Mouse (Mus musculus) forebrain, postnatal 0 days (tissue): ENCODE measurements around the gene Stoml1. TPM values are rescaled to one million over a fixed set of nuclear protein-coding genes. Genes with fewer than 3 reads are reported as not detected.

Experiments
- ATAC-seq: fragments of 200-750 bp; cut with Nextera tagmentation; 2 replicates; pipeline ENCODE4 v1.8.0; 2017; ENCODE audit warnings: mild to moderate bottlenecking, moderate library complexity
- DNase-seq: peaks from one replicate; pipeline ENCODE4 v3.0.0-alpha.2; 2015
- H3K27ac ChIP-seq: fragments of 300-500 bp; sonication (generic); 2 replicates; pipeline ENCODE4 v1.5.1; 2014; ENCODE audit warnings: low read depth, mild to moderate bottlenecking, antibody characterized with exemption, low read length, moderate library complexity, mixed read lengths
- H3K27me3 ChIP-seq: fragments of 300-500 bp; sonication (generic); 2 replicates; pipeline ENCODE4 v1.6.1; 2014; ENCODE audit warnings: mild to moderate bottlenecking, low read length, mixed read lengths; ENCODE audit not compliant: insufficient read depth
- H3K36me3 ChIP-seq: fragments of 300-500 bp; sonication (generic); 2 replicates; pipeline ENCODE4 v1.6.1; 2014; ENCODE audit warnings: mild to moderate bottlenecking, moderate library complexity; ENCODE audit not compliant: insufficient read depth
- H3K4me1 ChIP-seq: fragments of 300-500 bp; sonication (generic); 2 replicates; pipeline ENCODE4 v1.6.1; 2014; ENCODE audit warnings: antibody characterized with exemption; ENCODE audit not compliant: insufficient read depth
- H3K4me2 ChIP-seq: fragments of 300-500 bp; sonication (generic); 2 replicates; pipeline ENCODE4 v1.6.1; 2014; ENCODE audit warnings: low read depth, mild to moderate bottlenecking, moderate library complexity
- H3K4me3 ChIP-seq: fragments of 300-500 bp; sonication (generic); 2 replicates; pipeline ENCODE4 v1.5.1; 2014; ENCODE audit warnings: low read depth, low read length, mixed read lengths
- H3K9ac ChIP-seq: fragments of 300-500 bp; sonication (generic); 2 replicates; pipeline ENCODE4 v1.6.1; 2014; ENCODE audit warnings: mild to moderate bottlenecking
- H3K9me3 ChIP-seq: fragments of 300-500 bp; sonication (generic); 2 replicates; pipeline ENCODE4 v1.6.1; 2016; ENCODE audit warnings: low read length
- CTCF ChIP-seq: sonication (generic); IDR thresholded peaks from 2 replicates; pipeline ENCODE4 v1.5.1; 2016; ENCODE audit warnings: antibody characterized with exemption, control low read depth, low read depth
- WGBS: fragments of 180-500 bp; shearing (Covaris S2); extraction: QIAGEN DNeasy Blood & Tissue Kit; methylation state at CpG from one replicate; pipeline ENCODE4 v1.1.7; 2014; 5-methylcytosine and 5-hydroxymethylcytosine counted together
- microRNA-seq, 2 experiments: library from miRNA; unstranded; fragments of <30 nt; microRNA quantifications; one replicate each; pipeline ENCODE4; 2016
- polyA plus RNA-seq: library from polyadenylated mRNA; unstranded; fragments of >200 nt; fragmentation: Nextera tagmentation; extraction: Ambion mirVana; gene quantifications from 2 replicates; pipeline ENCODE4 v1.2.1, GENCODE M21; 2015
- total RNA-seq: library from RNA; depleted of rRNA; stranded (reverse); fragments of >200 nt; gene quantifications from 2 replicates; pipeline ENCODE4 v1.2.3, GENCODE M21; 2014; rRNA removed

The Stoml1 gene
- total and polyA plus RNA-seq, 2 experiments from 2014 or later = 142 to 149 TPM

DNA sequence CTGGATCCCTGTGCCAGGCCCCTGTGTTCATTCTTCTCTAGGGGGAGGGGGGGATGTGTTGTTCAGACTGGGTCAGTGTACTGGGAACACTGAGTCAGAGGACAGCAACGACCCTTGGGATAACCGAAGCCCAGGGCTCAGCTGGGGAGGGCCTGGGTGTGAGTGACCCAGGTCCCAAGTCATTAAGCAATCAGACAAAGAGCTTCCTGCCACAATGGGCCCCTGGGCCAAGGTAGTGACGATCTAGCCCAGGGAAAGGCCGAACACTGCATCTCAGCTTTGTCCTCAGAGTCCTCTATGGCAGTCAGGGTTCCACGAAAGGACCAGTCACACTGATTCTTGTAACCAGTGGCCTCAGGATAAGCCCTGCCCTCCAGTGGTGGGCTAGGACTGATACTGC lies 50.2 kb downstream of the Stoml1 start:
- no peak for TF ChIP-seq CTCF
- no peaks in the 10 kb centered on the region for H3K9me3 ChIP-seq
- H3K4me2 ChIP-seq = no peak overlapping the region
- H3K36me3 ChIP-seq = no peaks in the 10 kb centered on the region
- H3K4me1 ChIP-seq = no peaks in the 10 kb centered on the region
- WGBS = 61% methylated on average over 5 of the region's 5 CpGs
- H3K4me3 ChIP-seq = no peak overlapping the region
- H3K9ac ChIP-seq = no peak overlapping the region
- DNase-seq (no peak), ATAC-seq (no peak)
- H3K27me3 ChIP-seq = no peaks in the 10 kb centered on the region
- no peak overlapping the region for H3K27ac ChIP-seq

DNA sequence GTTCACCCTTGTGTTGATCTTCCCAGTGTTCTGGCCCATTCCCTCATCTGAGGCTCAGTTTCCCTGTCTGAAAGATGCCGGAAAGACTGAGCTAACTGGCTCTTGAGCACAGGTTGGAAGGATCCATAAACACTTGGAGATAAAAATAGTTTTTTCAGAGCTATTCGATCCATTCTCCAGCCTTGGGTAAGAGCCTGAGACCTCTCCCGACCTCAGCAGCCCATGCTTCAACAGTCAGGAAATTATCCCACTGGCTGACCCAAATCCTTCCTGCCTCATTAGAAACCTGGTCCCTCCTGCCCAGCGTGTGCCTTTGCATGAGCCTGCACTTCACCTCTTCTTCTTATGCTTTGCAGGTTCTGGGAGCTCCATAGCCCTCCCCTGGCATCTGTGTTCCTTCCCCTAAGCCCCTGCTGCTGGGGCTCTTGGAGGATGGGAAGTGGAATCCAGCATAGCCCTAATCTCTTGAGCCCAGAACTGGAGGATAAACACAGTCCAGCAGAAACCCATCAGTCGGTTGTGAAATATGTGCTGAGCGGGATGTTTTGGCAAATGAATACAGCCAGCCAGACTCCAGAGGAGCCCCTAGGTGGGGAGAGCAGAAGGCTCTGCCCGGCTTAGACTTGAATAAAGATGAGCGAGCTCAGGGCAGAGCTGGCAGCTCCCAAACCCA lies 50.8 kb downstream of the Stoml1 start:
- no peak overlapping the region for H3K4me3 ChIP-seq
- H3K27me3 ChIP-seq = no peaks in the 10 kb centered on the region
- WGBS = 58% methylated on average over 8 of the region's 8 CpGs
- H3K4me1 ChIP-seq = no peaks in the 10 kb centered on the region
- H3K27ac ChIP-seq = no peak overlapping the region
- H3K9ac ChIP-seq = no peak overlapping the region
- no peak for TF ChIP-seq CTCF
- ATAC-seq (no peak), DNase-seq (no peak)
- no peak overlapping the region for H3K4me2 ChIP-seq
- no peaks in the 10 kb centered on the region for H3K9me3 ChIP-seq
- no peaks in the 10 kb centered on the region for H3K36me3 ChIP-seq

DNA sequence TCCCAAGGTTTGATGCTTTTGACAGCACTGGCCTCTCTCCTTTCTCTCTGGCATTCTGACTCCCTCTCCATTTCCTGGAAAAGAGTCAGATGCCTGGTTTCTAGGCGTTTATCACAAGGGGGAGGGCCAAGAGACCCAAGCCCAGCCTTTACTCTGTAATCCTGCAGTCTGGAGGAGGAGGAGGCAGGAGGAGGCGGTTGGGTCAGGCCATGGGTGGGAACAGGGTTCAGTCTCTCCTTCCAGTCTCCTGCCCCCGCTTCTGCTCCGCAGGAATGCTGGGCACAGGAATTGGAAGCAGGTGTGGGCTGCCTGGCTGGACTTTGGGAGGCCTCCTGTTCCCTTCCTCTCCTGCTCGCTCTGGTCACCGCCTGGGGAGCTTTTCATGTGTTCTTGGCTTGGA lies 52.7 kb downstream of the Stoml1 start:
- H3K27me3 ChIP-seq = no peaks in the 10 kb centered on the region
- no peaks in the 10 kb centered on the region for H3K36me3 ChIP-seq
- ATAC-seq (no peak), DNase-seq (no peak)
- no peak overlapping the region for H3K4me2 ChIP-seq
- TF ChIP-seq CTCF = no peak
- no peak overlapping the region for H3K4me3 ChIP-seq
- H3K9ac ChIP-seq = no peak overlapping the region
- no peaks in the 10 kb centered on the region for H3K9me3 ChIP-seq
- H3K4me1 ChIP-seq = no peaks in the 10 kb centered on the region
- no peak overlapping the region for H3K27ac ChIP-seq
- WGBS = 36% methylated on average over 6 of the region's 6 CpGs

DNA sequence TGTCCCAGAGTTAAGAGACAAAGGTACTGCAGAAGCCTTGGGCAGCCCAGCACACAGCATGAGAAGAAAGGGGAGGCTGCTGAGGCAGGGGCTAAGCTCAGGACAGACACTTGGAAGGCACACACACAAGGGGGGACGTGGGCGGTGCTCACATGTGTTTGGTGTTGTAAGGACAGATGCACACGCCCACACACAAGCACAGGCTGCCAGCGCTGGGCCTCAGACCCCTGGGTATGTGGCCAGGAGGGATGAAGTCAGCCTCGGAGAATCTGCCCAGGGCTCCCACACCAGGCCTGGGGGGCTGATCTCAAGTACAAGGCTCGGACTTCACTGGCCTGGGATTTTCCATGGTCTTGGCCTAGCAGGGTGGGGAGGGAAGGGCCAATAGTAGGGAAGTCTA lies 55.4 kb downstream of the Stoml1 start:
- no peak for ATAC-seq
- Histone ChIP-seq H3K4me1 (no peaks in the 10 kb centered on the region), H3K36me3 (no peaks in the 10 kb centered on the region), H3K27me3 (peaks cover 9% of the 10 kb centered on the region; the same call in 1 of the 2 replicates), H3K4me2 (no peak overlapping the region), H3K9ac (no peak overlapping the region), H3K4me3 (no peak overlapping the region), H3K27ac (no peak overlapping the region), H3K9me3 (no peaks in the 10 kb centered on the region)
- DNase-seq = no peak
- WGBS = 20% methylated on average over 6 of the region's 6 CpGs
- no peak for TF ChIP-seq CTCF

DNA sequence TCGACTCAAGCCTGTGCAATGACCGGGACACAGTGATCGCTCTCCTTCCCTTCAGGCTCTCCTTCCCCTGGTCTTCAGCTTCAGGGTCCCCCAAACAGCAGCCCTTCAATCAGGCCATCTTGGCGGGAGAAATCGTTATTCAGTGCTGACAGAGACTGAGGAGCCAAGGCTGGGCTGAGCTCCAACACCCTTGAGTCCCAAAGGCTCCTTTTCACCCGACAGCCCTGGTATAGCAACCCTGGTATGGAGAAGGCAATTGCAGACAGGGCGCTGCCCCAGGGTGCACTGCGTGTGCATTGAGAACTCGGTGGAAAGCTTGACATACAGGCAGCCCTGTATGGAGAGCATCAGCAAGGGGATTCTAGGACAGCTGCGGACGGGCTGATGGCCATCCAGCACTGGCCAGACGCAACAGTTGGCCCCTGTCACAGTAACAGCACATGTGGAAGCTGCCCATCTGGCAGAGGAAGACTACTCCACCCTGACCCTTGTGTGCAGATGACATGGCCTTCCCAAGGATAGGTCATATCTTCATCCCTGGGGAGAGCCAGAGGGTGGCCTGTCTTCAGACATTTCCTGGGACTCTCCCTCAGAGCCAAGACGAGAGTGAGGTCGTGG lies 57.2 kb downstream of the Stoml1 start:
- no peak overlapping the region for H3K4me3 ChIP-seq
- no peaks in the 10 kb centered on the region for H3K4me1 ChIP-seq
- no peak for TF ChIP-seq CTCF
- DNase-seq (no peak), ATAC-seq (no peak)
- H3K9me3 ChIP-seq = no peaks in the 10 kb centered on the region
- H3K9ac ChIP-seq = no peak overlapping the region
- WGBS = 59% methylated on average over 14 of the region's 14 CpGs
- no peak overlapping the region for H3K4me2 ChIP-seq
- no peaks in the 10 kb centered on the region for H3K36me3 ChIP-seq
- H3K27ac ChIP-seq = no peak overlapping the region
- H3K27me3 ChIP-seq = peaks cover 9% of the 10 kb centered on the region; the same call in 1 of the 2 replicates

DNA sequence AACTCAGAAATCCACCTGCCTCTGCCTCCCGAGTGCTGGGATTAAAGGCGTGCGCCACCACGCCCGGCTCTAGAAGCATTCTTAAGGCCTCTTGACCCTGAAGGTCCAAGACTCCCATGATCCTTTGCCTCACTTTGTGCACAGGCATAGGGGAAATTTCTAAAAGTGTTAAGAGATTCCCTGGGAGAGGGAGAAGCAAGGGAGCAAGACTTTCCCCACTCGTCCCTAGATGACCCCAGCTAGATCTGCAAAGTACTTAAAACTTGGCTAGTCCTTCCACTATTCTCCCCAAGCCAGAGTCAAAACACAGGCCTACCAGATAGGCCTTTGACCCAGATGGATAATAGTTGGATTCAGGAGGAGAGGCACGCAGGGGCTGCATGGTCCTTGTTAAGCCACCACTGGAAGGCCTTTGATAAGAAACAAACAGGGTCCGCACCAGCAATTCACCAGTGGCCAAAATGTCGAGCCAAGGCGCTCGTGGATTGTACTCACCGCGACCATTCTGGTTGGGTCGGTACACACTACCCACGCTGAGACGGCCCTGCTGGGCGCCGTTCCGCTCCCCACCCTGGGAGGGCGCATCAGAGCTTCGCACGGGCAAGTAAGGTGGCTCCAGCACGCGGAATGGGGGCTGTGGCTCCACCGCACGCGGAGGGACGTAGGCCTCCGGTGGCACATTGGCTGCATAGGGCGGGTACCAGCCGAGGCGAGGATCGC lies 58.4 kb downstream of the Stoml1 start:
- no peaks in the 10 kb centered on the region for H3K4me1 ChIP-seq
- 60% methylated on average over 33 of the region's 33 CpGs for WGBS
- no peak overlapping the region for H3K9ac ChIP-seq

More for the DNA sequence above, 58.4 kb downstream of the Stoml1 start:
- Histone ChIP-seq H3K9me3 (no peaks in the 10 kb centered on the region), H3K36me3 (no peaks in the 10 kb centered on the region), H3K27me3 (peaks cover 9% of the 10 kb centered on the region; the same call in 1 of the 2 replicates), H3K4me2 (peak overlapping the region; percentile 52), H3K4me3 (no peak overlapping the region), H3K27ac (no peak overlapping the region)
- TF ChIP-seq CTCF = peak; percentile 40
- DNase-seq (no peak), ATAC-seq (no peak)

Small RNAs within 50 kb of the gene (microRNA-seq; reads per million reads assigned to microRNA genes)
- gene Mir6385 = 0 reads per million in 2 experiments

Other genes with a start within 250 kb of the Stoml1 start
- 0.29 and 1.2 TPM in 2 replicates for gene Cyp11a1, start 246.8 kb upstream of the Stoml1 start, total RNA-seq
- 0.77 and 0.88 TPM in 2 replicates for gene Cyp11a1, start 246.8 kb upstream of the Stoml1 start, polyA plus RNA-seq
- gene Stra6, start 189.4 kb upstream of the Stoml1 start, total RNA-seq = 13.9 and 16.2 TPM in 2 replicates
- 9.6 and 11.0 TPM in 2 replicates for gene Stra6, start 189.4 kb upstream of the Stoml1 start, polyA plus RNA-seq
- gene Ccdc33, start 134.3 kb upstream of the Stoml1 start, total RNA-seq = 0.38 and 3.0 TPM in 2 replicates
- gene Ccdc33, start 134.3 kb upstream of the Stoml1 start, polyA plus RNA-seq = 1.1 and 1.5 TPM in 2 replicates
- gene Islr, start 48.9 kb upstream of the Stoml1 start, total RNA-seq = 31.0 and 45.8 TPM in 2 replicates
- gene Islr, start 48.9 kb upstream of the Stoml1 start, polyA plus RNA-seq = 27.4 and 32.2 TPM in 2 replicates
- gene Islr2, start 48.8 kb upstream of the Stoml1 start, total RNA-seq = 612 and 779 TPM in 2 replicates
- 54.0 and 58.3 TPM in 2 replicates for gene Islr2, start 48.8 kb upstream of the Stoml1 start, polyA plus RNA-seq
- 3.4 and 4.8 TPM in 2 replicates for gene Pml, start 3.4 kb upstream of the Stoml1 start, total RNA-seq
- 2.6 and 3.7 TPM in 2 replicates for gene Pml, start 3.4 kb upstream of the Stoml1 start, polyA plus RNA-seq
- gene Loxl1, start 60.0 kb downstream of the Stoml1 start, total RNA-seq = 6.0 and 9.4 TPM in 2 replicates
- gene Loxl1, start 60.0 kb downstream of the Stoml1 start, polyA plus RNA-seq = 8.0 and 9.6 TPM in 2 replicates
- not detected in 2 replicates for gene Tbc1d21, start 117.3 kb downstream of the Stoml1 start, total RNA-seq
- not detected in 2 replicates for gene Tbc1d21, start 117.3 kb downstream of the Stoml1 start, polyA plus RNA-seq
- 65.3 and 71.5 TPM in 2 replicates for gene Insyn1, start 235.4 kb downstream of the Stoml1 start, total RNA-seq
- gene Insyn1, start 235.4 kb downstream of the Stoml1 start, polyA plus RNA-seq = 6.0 TPM in 2 replicates